Mouse (Mus musculus): ENCODE results near the gene Sept1. TPM values are rescaled to one million over a fixed set of nuclear protein-coding genes. Genes with fewer than 3 reads are reported as not detected.
A peak's percentile ranks its signal among the peaks of the same experiment; 100 is the strongest.

Gene Sept1
- polyA plus RNA-seq, 1 experiment: 170 TPM

DNA sequence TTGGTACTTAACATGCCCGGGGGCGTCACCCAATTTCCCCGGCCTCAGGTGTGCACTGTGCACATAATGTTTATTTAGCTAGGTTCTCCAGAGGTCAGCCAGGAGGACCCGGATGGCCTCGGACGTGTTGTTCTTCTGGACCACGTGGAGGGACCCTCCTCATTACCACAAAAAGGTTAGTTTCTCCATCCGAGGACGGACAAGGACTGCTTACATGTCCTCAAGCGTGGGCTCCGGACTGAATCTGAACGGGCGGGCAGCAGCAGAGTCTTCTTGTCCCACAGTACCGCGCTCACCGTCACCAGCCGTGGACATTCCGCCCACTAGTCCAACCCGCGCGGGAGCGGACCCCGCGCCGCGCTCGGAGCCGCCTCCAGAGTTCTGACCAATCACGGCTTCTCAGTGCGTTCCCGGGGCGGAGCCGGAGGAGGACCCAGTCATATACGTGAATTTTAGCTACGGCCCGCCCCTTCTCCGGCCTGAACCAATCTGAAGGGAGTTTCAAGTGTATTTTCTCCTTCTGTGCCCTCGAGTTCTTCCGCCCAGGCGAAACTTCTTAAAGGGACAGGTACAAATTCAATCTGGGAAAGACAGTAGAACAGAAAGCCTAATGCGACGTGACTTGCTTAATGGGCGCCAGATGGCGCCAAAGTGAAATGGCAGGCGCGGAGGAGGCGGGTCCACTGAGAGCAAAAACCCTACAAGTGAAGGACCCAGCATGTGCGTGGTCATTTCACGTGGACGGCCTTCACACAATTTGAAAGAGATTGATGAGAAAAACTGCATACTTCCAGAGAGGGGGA, 27.6 kb upstream of the Sept1 start, which contains the start of gene Dctpp1:
Gene Dctpp1, minus strand, starts transcription at position 401 of the 803 bp plus-strand sequence.
- no peak for TF ChIP-seq GATA1 (IDR thresholded peaks at IDR 0.05; ENCODE audit: low read length)

DNA sequence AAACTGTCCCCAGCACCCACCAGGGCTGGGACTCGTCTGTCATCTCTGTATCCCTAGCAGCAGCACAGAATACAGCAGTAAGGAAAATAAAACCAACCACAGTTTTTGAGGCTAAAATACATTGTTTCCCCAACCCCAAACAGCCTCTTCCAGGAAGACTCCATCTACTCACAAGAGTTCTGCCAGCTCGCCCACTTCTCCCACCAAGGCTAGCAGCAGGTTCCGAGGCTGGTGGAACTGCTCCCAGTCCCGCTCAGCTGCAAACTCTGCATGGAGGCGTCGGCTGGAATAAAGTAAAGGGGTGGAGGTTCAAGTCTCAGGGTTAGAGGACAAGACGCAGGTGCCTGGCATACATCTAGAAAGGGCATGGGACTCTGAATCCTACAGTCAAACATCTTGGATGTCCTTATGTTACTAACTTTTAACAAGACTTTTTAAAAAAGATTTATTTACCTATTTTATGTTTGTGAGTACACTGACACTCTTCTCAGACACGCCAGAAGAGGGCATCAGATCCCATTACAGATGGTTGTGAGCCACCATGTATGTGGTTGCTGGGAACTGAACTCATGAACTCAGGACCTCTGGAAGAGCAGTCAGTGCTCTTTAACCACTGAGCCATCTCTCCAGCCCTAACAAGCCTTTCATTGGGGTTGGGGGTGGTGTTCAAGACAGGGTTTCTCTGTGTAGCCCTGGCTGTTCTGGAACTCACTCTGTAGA, 26.4 kb upstream of the Sept1 start:
- TF ChIP-seq GATA1 (IDR thresholded peaks at IDR 0.05; ENCODE audit: low read length): no peak

DNA sequence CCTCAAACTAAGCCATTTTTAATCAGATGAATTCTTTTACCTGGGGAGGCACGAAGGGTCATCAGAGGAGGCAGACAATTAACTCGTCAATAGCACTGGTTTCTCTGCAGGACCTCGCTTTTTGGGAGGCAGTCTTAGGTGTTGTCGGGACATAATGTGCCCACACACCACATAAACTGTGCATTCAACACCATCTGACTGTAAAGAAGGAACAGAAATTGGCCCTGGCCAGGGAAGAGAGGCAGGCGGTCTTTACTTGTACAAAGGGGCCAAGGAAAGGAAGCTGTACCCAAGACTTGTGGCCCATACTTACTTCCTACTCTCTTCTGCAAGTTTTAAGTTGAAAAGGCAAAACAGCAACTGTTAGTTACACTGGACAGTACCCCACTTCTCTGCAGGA, 23.6 kb upstream of the Sept1 start:
- no peak for TF ChIP-seq GATA1 (IDR thresholded peaks at IDR 0.05; ENCODE audit: low read length)

DNA sequence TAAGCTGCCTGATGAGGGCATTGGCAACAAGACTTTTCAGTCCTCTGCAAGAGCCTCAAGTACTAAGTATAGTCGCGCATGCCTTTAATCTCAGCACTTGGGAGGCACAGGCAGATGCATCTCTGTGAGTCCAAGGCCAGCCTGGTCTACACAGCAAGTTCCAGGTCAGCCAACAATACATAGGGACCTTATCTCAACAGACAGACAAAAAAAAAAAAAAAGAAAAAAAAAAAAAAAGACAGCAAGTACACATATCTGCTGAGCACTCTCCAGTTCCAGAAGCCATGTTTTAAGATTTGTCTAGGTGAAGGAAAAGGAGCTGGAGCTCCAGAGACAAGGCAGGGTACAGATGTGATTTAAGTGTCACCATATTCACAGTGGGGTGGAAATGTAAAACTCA, 23.0 kb upstream of the Sept1 start:
- TF ChIP-seq GATA1 (IDR thresholded peaks at IDR 0.05; ENCODE audit: low read length): no peak

DNA sequence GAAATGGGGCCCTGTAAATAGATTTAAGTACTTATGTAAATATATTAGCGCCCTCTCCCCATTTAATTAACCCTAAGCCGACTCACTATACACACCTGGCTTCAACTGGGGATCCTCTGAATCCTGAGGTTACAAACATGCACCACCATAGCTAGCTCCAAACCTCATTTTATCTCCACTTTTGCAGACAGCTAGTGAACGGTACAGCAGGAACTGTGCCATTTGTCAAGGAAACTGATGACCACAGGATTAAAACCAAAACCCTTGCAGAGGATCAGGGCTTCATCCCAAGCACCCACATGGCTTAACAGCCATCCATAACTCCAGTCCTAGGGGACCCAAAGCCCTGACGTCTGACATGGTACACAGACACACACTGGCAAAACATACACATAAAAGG, 22.1 kb upstream of the Sept1 start:
- TF ChIP-seq GATA1 (IDR thresholded peaks at IDR 0.05; ENCODE audit: low read length): no peak

DNA sequence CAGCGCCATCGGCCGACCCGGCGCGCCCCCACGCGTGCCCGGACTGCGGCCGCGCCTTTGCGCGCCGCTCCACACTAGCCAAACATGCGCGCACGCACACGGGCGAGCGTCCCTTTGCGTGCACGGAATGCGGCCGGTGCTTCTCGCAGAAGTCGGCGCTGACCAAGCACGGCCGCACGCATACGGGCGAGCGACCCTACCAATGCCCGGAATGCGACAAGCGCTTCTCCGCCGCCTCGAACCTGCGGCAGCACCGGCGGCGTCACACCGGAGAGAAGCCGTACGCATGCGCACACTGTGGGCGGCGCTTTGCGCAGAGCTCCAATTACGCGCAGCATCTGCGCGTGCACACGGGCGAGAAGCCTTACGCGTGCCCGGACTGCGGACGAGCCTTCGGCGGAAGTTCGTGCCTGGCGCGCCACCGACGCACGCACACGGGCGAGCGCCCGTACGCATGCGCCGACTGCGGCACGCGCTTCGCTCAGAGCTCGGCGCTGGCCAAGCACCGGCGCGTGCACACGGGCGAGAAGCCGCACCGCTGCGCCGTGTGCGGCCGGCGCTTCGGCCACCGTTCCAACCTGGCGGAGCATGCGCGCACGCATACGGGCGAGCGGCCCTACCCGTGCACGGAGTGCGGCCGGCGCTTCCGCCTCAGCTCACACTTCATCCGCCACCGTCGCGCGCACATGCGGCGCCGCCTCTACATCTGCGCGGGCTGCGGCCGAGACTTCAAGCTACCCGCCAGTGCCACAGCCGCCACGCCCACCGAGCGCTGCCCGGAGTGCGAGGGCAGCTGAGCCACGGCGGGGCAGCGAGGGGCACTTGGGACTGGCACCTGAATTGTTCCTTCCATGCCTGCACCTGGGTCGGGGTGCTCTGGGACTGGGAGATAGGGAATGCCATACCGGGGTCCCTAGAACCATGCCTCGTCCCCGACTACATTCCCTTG, 21.2 kb upstream of the Sept1 start:
- TF ChIP-seq GATA1 (IDR thresholded peaks at IDR 0.05; ENCODE audit: low read length): no peak

DNA sequence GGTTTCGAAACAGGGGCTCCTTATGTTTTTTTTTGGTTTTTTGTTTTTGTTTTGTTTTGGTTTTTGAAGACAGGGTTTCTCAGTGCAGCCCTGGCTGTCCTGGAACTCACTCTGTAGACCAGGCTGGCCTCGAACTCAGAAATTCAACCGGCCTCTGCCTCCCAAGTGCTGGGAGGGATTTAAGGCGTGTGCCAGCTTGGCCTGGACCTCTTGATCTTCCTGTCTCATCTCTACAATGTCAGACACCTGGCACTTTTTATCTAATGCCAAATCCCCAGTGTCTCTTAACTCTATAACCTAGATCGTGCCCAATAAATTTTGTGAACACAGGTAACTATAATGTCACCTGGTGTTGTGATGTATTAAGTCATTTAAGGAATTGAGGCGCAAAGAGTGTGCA, 20.4 kb upstream of the Sept1 start:
- TF ChIP-seq GATA1 (IDR thresholded peaks at IDR 0.05; ENCODE audit: low read length): no peak

DNA sequence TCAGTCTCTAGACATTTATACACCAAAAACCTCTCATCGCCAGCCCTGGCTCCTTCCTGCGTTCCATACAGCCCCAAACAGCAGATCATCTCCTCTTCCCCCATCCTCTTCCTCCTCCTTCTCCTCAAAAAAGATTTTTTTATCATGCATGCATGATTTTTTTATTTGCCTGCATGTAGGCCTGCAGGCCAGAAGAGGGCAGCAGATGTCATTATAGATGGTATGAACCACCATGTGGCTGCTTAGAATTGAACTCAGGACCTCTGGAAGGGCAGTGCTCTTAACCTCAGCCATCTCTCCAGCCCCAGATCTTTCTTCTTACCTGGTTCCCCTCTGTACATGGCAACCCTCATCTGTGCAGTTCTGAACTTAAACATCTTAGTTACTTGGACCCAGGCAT, 19.5 kb upstream of the Sept1 start:
- TF ChIP-seq GATA1 (IDR thresholded peaks at IDR 0.05; ENCODE audit: low read length): no peak

DNA sequence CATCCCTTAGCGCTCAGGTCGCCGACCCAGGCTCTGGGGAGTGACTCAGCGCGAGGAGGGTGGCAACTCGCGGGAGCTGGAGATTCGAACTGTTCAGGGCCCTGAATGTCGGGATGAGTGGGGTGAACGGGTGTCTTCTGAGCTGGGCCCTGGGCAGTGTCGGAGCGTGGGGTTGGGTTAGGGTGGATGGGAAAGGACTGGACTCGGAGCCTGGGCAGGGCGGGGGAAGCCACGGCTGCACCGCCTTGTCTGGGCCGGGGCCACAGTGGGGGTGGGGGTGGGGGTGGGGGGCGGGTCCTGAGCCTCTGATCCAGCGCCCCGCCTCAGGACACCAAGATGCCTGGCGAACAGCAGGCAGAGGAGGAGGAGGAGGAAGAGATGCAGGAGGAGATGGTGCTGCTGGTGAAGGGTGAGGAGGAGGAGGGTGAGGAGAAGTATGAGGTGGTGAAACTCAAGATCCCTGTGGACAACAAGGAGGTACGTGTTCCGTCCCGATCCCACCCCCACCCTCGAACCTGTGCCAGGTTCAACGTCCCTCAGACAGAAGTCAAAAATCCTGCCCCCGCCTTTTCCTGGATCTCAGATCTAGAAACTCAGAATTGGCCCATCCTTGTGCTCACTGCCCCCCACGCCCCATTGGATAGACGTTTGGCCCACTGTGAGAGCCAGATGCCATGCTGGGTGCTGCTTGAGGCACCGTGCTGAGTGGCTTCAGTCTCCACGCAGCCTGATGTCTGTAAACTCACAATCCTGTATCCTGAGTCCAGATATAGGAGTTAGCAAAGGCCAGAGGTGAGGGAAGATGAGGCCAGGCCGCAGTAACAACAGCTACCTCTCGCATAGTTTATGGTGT, 12.0 kb upstream of the Sept1 start:
- no peak for TF ChIP-seq GATA1 (IDR thresholded peaks at IDR 0.05; ENCODE audit: low read length)

DNA sequence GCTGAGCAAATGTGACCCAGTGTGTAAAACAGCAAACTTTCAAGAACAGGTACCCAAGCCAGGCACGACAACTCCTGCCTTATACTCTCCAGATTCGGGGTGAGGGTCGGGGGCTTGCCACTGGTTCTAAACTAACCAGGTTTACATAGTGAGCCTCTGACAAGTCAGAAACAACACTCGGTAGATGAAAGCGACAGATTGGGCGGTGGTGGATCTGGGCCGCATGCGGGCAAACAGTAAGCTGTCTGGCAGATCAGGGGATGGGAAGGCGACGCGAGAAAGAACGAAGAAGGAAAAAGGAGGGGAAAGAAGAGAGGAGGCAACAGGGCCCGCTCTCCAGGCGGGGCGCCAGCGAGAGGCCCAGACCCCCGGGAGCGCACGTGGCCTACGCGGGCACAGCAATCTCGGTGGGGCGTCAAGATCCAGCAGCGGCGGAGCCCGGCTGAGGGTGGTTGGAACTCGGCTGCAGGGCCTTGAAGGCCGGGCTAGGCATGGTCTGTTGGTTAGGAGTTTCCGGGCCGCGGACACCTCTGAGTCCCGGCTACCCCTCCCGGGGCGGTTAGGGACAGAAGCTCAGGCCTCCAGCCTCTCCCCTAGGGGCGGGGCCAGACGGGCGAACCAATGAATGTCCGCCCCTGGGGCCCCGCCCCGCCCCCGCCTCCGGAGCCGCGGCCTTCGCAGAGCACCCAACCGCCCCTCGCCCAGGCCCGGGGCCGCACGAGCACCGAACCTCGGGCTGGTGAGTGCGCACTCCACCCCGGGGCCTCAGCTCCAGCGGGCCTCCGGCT, 11.1 kb upstream of the Sept1 start, which contains the start of gene Zfp771:
Gene Zfp771, plus strand, starts transcription at position 405 of the 788 bp plus-strand sequence.
- TF ChIP-seq GATA1 (IDR thresholded peaks at IDR 0.05; ENCODE audit: low read length): no peak

DNA sequence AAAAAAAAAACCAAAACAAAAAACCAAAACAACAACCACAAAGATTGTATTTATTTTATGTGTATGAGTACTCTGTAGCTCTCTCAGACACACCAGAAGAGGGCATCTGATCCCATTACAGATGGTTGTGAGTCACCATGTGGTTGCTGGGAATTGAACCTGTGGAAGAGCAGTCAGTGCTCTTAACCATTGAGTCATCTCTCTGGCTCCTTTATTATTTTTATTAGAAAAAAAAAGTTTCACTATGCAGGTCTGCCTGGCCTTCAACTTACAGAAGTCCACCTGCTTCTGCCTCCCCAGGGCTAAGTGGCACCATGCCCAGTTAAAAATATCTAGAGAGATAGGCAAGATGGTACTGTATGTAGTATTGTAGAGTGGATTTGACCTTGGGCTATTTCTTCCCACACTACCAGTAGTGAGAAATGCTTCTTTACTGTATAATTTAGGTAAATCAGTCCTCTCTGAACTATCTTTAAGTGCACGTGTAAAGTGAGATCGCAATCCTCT, 10.5 kb upstream of the Sept1 start:
- TF ChIP-seq GATA1 (IDR thresholded peaks at IDR 0.05; ENCODE audit: low read length): no peak

DNA sequence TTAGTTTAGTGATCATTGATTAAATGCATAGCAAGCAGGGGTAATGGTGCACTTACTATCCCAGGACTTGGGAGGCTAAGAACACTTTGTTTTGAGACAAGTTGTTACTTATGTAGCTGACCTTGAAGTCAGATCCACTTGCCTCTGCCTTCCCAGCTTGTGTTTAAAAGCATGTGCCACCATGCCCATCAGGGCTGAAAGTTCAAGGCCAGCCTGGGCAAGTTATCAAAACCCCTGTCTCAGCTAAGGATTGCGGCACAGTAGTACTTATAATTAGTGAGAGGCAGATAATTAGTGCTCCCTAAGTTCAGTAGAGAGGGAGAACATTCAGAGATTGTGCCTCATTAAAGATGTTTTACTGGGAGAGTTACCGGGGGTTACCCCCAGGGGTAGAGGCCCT, 1.8 kb upstream of the Sept1 start:
- no peak for TF ChIP-seq GATA1 (IDR thresholded peaks at IDR 0.05; ENCODE audit: low read length)

DNA sequence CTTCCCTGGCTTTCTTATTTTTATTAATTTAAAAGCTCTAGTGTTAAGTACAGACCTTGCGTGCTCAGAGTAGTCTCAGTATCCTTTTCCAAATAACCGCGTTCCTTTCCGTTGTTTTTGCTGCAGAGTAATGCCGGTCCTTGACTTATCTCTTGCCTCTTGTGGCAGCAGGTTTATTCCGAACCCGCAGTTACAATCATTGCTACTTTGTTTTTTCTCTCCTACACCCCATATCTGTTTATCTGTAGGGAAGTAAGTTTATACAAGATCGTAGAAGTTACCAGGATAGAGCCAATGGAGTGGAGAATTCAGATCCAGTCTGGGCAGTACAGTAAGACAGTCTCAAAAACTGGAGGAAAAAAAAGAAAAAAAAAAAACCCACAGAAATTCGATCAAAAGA, 835 bp upstream of the Sept1 start:
- TF ChIP-seq GATA1 (IDR thresholded peaks at IDR 0.05; ENCODE audit: low read length): peak; percentile 19

DNA sequence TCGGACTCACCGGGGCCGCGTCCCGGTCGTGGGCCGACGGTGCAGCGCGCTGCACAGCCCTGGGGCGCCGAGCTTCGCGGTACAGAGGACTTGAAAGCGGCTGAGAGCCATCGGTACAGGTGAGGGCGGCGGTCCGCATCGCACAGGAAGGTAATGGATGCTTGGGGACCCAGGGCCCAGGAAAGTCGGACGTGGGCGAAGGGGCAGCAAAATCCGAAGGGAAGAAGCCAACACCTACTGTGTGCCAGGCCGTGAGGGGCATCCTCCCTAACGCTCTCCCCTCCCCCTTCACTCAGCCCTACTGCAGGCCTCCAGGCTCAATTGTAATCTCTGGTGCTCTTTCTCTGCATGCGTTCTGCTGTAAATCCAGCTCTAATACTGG, 429 bp upstream of the Sept1 start:
- no peak for TF ChIP-seq GATA1 (IDR thresholded peaks at IDR 0.05; ENCODE audit: low read length)

All from G1E-ER4 (cell line).